Mouse (Mus musculus): ENCODE data around the gene Ankrd39.

GRCm38 (mm10) chr1:36583408-36584116 is 36.3 kb upstream of the Ankrd39 start:
- TF ChIP-seq POLR2A (IDR thresholded peaks at IDR 0.05; ENCODE audit: insufficient read depth, low read length) (no peak), CTCF (IDR thresholded peaks at IDR 0.05; ENCODE audit: low read depth, low read length) (no peak), EP300 (IDR thresholded peaks at IDR 0.05; ENCODE audit: insufficient read depth, low read depth, low read length) (peak; percentile 65; the same call in 1 of the 2 replicates)

All from ES-Bruce4 (cell line).